Mouse (Mus musculus): ENCODE measurements at regions not wholly inside any gene's neighbourhood (a gene's known extent, or its start where the extent isn't known, plus 50 kb on each side); places are given as distances from the start of the nearest gene placed in this dataset.

DNA sequence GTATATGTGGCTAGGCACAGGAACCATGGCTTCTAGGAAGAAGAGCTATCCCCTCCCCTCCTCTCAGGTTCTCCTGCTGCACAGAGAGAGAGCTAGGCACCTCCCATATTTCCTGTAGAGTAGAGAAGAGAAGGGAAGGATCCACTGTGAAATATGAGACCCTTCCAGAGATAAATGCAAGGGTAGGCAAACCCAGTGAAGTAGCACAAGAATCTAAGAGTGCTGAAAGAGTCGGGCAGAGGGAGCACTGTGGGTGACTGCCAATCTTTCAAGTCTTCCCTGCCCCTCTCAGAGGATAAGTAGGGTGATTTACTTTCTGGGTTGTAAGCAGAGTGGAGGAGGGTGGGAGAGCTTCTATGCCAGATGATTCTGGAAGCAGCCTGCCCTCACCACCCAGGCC is 360.8 kb downstream of the Sox9 start:
- TF ChIP-seq CTCF (IDR thresholded peaks at IDR 0.05; ENCODE audit: low read depth, low read length): no peak
- no peak for TF ChIP-seq POLR2A (IDR thresholded peaks at IDR 0.05; ENCODE audit: extremely low read depth, insufficient read depth, low read length)
